Mouse (Mus musculus): ENCODE data around the gene Zfp62. TPM values are rescaled to one million over a fixed set of nuclear protein-coding genes. Genes with fewer than 3 reads are reported as not detected.
"Not testable (repeated sequence)": the region's sequence is repeated elsewhere in the genome, so short reads cannot be mapped to it uniquely, and the experiment has no call there.

Gene Zfp62
- 65.4 and 70.2 TPM in 2 replicates for polyA plus RNA-seq (2014; fragmentation: Nextera tagmentation; extraction: Ambion mirVana)

- Histone ChIP-seq H3K4me3 (ENCODE audit: low read depth, low read length) (peak within 1 kb of the TSS; percentile 84), H3K9ac (ENCODE audit: low read length) (peak within 1 kb of the TSS; percentile 99), H3K27me3 (ENCODE audit: control insufficient read depth, insufficient read depth, low read length) (no peaks in the 10 kb centered on the region), H3K36me3 (ENCODE audit: control insufficient read depth, insufficient read depth, low read length) (peaks cover 3% of the 10 kb centered on the region; the same call in 1 of the 2 replicates), H3K4me1 (ENCODE audit: control insufficient read depth, insufficient read depth, low read length) (peaks cover 7% of the 10 kb centered on the region; the same call in 1 of the 2 replicates), H3K27ac (ENCODE audit: low read depth, low read length) (peak within 1 kb of the TSS; percentile 99), H3K9me3 (ENCODE audit: control insufficient read depth, low read length) (no peaks in the 10 kb centered on the region), H3K4me2 (peak within 1 kb of the TSS; percentile 84)
- WGBS: under 1% methylated on average over 47 of the region's 47 CpGs
- DNase-seq (ENCODE audit: low spot score, missing footprints) (peak; percentile 100), ATAC-seq (ENCODE audit: low FRiP score) (peak; percentile 94)
These were observed at the start of gene Zfp62 for GRCm38 (mm10) chr11:49203129-49203768. Gene Zfp62 (plus strand): TSS chr11:49203292.

GRCm38 (mm10) chr11:49154077-49154476, 49.0 kb upstream of the Zfp62 start, which contains the start of gene Olfr1394:
Gene Olfr1394 (plus strand): TSS chr11:49154377.
- Histone ChIP-seq H3K36me3 (ENCODE audit: control insufficient read depth, insufficient read depth, low read length) (no peaks in the 10 kb centered on the region), H3K4me1 (ENCODE audit: control insufficient read depth, insufficient read depth, low read length) (no peaks in the 10 kb centered on the region), H3K9me3 (ENCODE audit: control insufficient read depth, low read length) (no peaks in the 10 kb centered on the region), H3K4me2 (no peak within 1 kb of the TSS), H3K27me3 (ENCODE audit: control insufficient read depth, insufficient read depth, low read length) (no peaks in the 10 kb centered on the region), H3K27ac (ENCODE audit: low read depth, low read length) (no peak within 1 kb of the TSS), H3K4me3 (ENCODE audit: low read depth, low read length) (no peak within 1 kb of the TSS), H3K9ac (ENCODE audit: low read length) (no peak within 1 kb of the TSS)
- WGBS: 82% methylated on average over 1 of the region's 1 CpGs
- no peak for DNase-seq (ENCODE audit: low spot score, missing footprints)
- ATAC-seq (ENCODE audit: low FRiP score): no peak

GRCm38 (mm10) chr11:49156821-49157814, 46.0 kb upstream of the Zfp62 start:
- H3K9ac ChIP-seq (ENCODE audit: low read length): no peak overlapping the region
- no peak overlapping the region for H3K4me2 ChIP-seq
- H3K9me3 ChIP-seq (ENCODE audit: control insufficient read depth, low read length): no peaks in the 10 kb centered on the region
- no peak for ATAC-seq (ENCODE audit: low FRiP score)
- no peak overlapping the region for H3K4me3 ChIP-seq (ENCODE audit: low read depth, low read length)
- H3K36me3 ChIP-seq (ENCODE audit: control insufficient read depth, insufficient read depth, low read length): no peaks in the 10 kb centered on the region
- DNase-seq (ENCODE audit: low spot score, missing footprints): peak; percentile 53
- no peak overlapping the region for H3K27ac ChIP-seq (ENCODE audit: low read depth, low read length)
- no peaks in the 10 kb centered on the region for H3K4me1 ChIP-seq (ENCODE audit: control insufficient read depth, insufficient read depth, low read length)
- 95% methylated on average over 2 of the region's 2 CpGs for WGBS
- H3K27me3 ChIP-seq (ENCODE audit: control insufficient read depth, insufficient read depth, low read length): no peaks in the 10 kb centered on the region

- Histone ChIP-seq H3K9ac (ENCODE audit: low read length) (peak overlapping the region; percentile 45; the same call in 1 of the 2 replicates), H3K27me3 (ENCODE audit: control insufficient read depth, insufficient read depth, low read length) (peaks cover 8% of the 10 kb centered on the region), H3K4me1 (ENCODE audit: control insufficient read depth, insufficient read depth, low read length) (peaks cover 5% of the 10 kb centered on the region; the same call in 1 of the 2 replicates), H3K36me3 (ENCODE audit: control insufficient read depth, insufficient read depth, low read length) (no peaks in the 10 kb centered on the region), H3K9me3 (ENCODE audit: control insufficient read depth, low read length) (no peaks in the 10 kb centered on the region), H3K27ac (ENCODE audit: low read depth, low read length) (no peak overlapping the region), H3K4me2 (peak overlapping the region; percentile 61), H3K4me3 (ENCODE audit: low read depth, low read length) (peak overlapping the region; percentile 28)
- 6% methylated on average over 50 of the region's 50 CpGs for WGBS
- DNase-seq (ENCODE audit: low spot score, missing footprints) (peak; percentile 92), ATAC-seq (ENCODE audit: low FRiP score) (peak; percentile 84)
These were observed 34.1 kb upstream of the Zfp62 start for GRCm38 (mm10) chr11:49168839-49169611.

- Histone ChIP-seq H3K9me3 (ENCODE audit: control insufficient read depth, low read length) (no peaks in the 10 kb centered on the region), H3K27ac (ENCODE audit: low read depth, low read length) (no peak overlapping the region), H3K9ac (ENCODE audit: low read length) (no peak overlapping the region), H3K36me3 (ENCODE audit: control insufficient read depth, insufficient read depth, low read length) (no peaks in the 10 kb centered on the region), H3K4me1 (ENCODE audit: control insufficient read depth, insufficient read depth, low read length) (peaks cover 5% of the 10 kb centered on the region; the same call in 1 of the 2 replicates), H3K4me2 (no peak overlapping the region), H3K27me3 (ENCODE audit: control insufficient read depth, insufficient read depth, low read length) (peaks cover 8% of the 10 kb centered on the region), H3K4me3 (ENCODE audit: low read depth, low read length) (no peak overlapping the region)
- no peak for ATAC-seq (ENCODE audit: low FRiP score)
- 94% methylated on average over 4 of the region's 4 CpGs for WGBS
- no peak for DNase-seq (ENCODE audit: low spot score, missing footprints)
These were observed 32.5 kb upstream of the Zfp62 start for GRCm38 (mm10) chr11:49170576-49170975.

GRCm38 (mm10) chr11:49175345-49175744, 27.7 kb upstream of the Zfp62 start:
- Histone ChIP-seq H3K4me2 (no peak overlapping the region), H3K27ac (ENCODE audit: low read depth, low read length) (no peak overlapping the region), H3K9me3 (ENCODE audit: control insufficient read depth, low read length) (no peaks in the 10 kb centered on the region), H3K36me3 (ENCODE audit: control insufficient read depth, insufficient read depth, low read length) (no peaks in the 10 kb centered on the region), H3K4me1 (ENCODE audit: control insufficient read depth, insufficient read depth, low read length) (no peaks in the 10 kb centered on the region), H3K9ac (ENCODE audit: low read length) (no peak overlapping the region), H3K4me3 (ENCODE audit: low read depth, low read length) (no peak overlapping the region), H3K27me3 (ENCODE audit: control insufficient read depth, insufficient read depth, low read length) (no peaks in the 10 kb centered on the region)
- WGBS: 90% methylated on average over 8 of the region's 8 CpGs
- no peak for ATAC-seq (ENCODE audit: low FRiP score)
- no peak for DNase-seq (ENCODE audit: low spot score, missing footprints)

- H3K27me3 ChIP-seq (ENCODE audit: control insufficient read depth, insufficient read depth, low read length); DNase-seq (ENCODE audit: low spot score, missing footprints); ATAC-seq (ENCODE audit: low FRiP score); H3K9ac ChIP-seq (ENCODE audit: low read length); H3K9me3 ChIP-seq (ENCODE audit: control insufficient read depth, low read length); H3K36me3 ChIP-seq (ENCODE audit: control insufficient read depth, insufficient read depth, low read length); H3K4me2 ChIP-seq; H3K27ac ChIP-seq (ENCODE audit: low read depth, low read length); H3K4me3 ChIP-seq (ENCODE audit: low read depth, low read length); H3K4me1 ChIP-seq (ENCODE audit: control insufficient read depth, insufficient read depth, low read length): not testable (repeated sequence)
- WGBS: 87% methylated on average over 4 of the region's 4 CpGs
These were observed 26.9 kb upstream of the Zfp62 start for GRCm38 (mm10) chr11:49176047-49176779.

- no peaks in the 10 kb centered on the region for H3K9me3 ChIP-seq (ENCODE audit: control insufficient read depth, low read length)
- H3K27ac ChIP-seq (ENCODE audit: low read depth, low read length): no peak overlapping the region
- H3K4me1 ChIP-seq (ENCODE audit: control insufficient read depth, insufficient read depth, low read length): no peaks in the 10 kb centered on the region
These were observed 19.9 kb upstream of the Zfp62 start for GRCm38 (mm10) chr11:49183172-49183571.

More at GRCm38 (mm10) chr11:49183172-49183571, 19.9 kb upstream of the Zfp62 start:
- DNase-seq (ENCODE audit: low spot score, missing footprints): no peak
- H3K9ac ChIP-seq (ENCODE audit: low read length): no peak overlapping the region
- no peak for ATAC-seq (ENCODE audit: low FRiP score)
- WGBS: 81% methylated on average over 1 of the region's 1 CpGs
- H3K36me3 ChIP-seq (ENCODE audit: control insufficient read depth, insufficient read depth, low read length): no peaks in the 10 kb centered on the region
- H3K27me3 ChIP-seq (ENCODE audit: control insufficient read depth, insufficient read depth, low read length): no peaks in the 10 kb centered on the region
- H3K4me3 ChIP-seq (ENCODE audit: low read depth, low read length): no peak overlapping the region
- no peak overlapping the region for H3K4me2 ChIP-seq
